Mouse (Mus musculus): ENCODE data around the gene Slc16a4. TPM values are rescaled to one million over a fixed set of nuclear protein-coding genes. Genes with fewer than 3 reads are reported as not detected.

Gene Slc16a4
- total and polyA plus RNA-seq, 3 experiments, result 0.04 to 0.65 TPM; not detected in 1

DNA sequence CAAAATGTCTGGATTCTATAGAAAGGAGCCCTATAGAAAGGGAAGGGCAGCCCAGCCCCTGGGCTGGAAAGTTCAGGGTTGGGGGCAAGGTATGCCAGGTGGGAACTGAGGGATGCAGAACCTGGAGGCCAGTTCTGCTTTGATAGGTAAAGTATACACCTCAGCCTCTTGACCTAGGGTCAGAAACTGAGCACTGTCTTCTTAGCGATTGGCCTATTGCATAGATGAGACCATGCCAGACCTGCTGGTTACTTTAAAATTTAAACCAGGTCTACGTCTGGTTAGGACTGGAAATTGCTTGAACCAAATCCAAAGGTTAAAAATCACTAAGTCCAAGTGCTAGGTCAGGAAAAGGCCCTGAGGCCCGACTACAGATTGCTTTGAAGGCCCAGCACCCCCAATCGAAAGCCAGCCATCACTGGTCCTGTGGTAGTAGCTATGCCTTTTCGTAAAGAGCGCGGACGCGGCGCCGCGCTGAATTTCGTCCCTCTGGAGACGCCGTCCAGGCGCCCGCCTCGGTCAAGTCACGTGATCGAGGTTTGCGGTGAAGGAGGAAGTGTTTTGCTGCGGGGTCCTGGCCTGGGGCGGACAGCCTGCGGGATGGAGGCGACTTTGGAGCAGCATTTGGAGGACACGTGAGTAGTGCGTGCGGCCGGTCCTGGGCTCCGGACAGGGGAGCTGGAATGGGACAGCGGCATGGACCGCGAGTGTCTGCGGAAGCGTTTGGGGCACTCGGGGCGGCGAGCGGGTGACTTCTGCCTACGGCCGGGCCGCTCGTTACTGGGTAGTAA is 12.4 kb upstream of the Slc16a4 start, which contains the start of gene Lamtor5 (continued):
- TF ChIP-seq NRF1 (IDR thresholded peaks at IDR 0.05; ENCODE audit: insufficient read depth, low read depth, low read length, poor library complexity, severe bottlenecking), result no peak
- no peak for TF ChIP-seq MAFK (IDR thresholded peaks at IDR 0.05; ENCODE audit: borderline replicate concordance, low read depth, low read length)
- peak; percentile 91 for TF ChIP-seq HCFC1 (IDR thresholded peaks at IDR 0.05; ENCODE audit: low read depth, low read length)
- peak; percentile 75 for TF ChIP-seq POLR2AphosphoS2 (IDR thresholded peaks at IDR 0.05; ENCODE audit: low read length)
- TF ChIP-seq ZC3H11A (IDR thresholded peaks at IDR 0.05; ENCODE audit: low read depth, low read length), result no peak
- no peak for TF ChIP-seq RAD21 (IDR thresholded peaks at IDR 0.05; ENCODE audit: low read depth, low read length)
- no peak for TF ChIP-seq TAL1 (IDR thresholded peaks at IDR 0.05; ENCODE audit: low read length)

DNA sequence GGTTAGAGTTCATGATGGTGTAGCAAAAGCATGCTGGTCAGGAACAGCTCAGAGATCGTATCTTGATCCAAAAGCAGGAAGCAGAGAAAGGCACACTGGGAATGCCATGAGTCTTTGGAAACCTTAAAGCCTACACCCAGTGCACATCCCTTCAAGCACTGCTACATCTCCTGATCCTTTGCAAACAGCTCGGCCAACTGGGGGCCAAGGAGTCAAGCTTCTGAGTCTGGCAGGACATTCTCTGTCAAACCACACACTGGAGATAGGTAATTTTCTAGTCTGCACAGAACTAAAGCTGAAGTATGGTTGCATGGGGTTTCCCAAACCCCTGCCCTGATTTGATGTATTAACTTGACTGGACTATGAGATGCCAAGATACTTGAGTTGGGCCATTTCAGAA is 4.9 kb upstream of the Slc16a4 start:
- Histone ChIP-seq H3K36me3 (ENCODE audit: control insufficient read depth in 1 of 2, insufficient read depth in 2 of 2, low read length in 2 of 2) (peaks cover 2% of the 10 kb centered on the region in 2 experiments; a peak in 3 of 4 replicates), H3K4me1 (ENCODE audit: control insufficient read depth in 1 of 2, insufficient read depth in 2 of 2, low read length in 2 of 2) (peaks cover 0 to 3% of the 10 kb centered on the region in 2 experiments; a peak in 2 of 4 replicates), H3K4me3 (ENCODE audit: control insufficient read depth in 1 of 2, insufficient read depth in 1 of 2, low read depth in 2 of 2, low read length in 2 of 2) (no peak overlapping the region), H3K9ac (ENCODE audit: control insufficient read depth, low read depth, low read length, poor library complexity, severe bottlenecking) (no peak overlapping the region), H3K9me3 (replicated peaks; ENCODE audit: insufficient read depth, low read length) (no peaks in the 10 kb centered on the region), H3K27ac (ENCODE audit: control insufficient read depth, low read depth, low read length) (no peak overlapping the region), H3K27me3 (ENCODE audit: control insufficient read depth in 1 of 2, insufficient read depth in 2 of 2, low read length in 2 of 2) (no peaks in the 10 kb centered on the region), H3K79me2 (ENCODE audit: control insufficient read depth, insufficient read depth, low read length, poor library complexity) (no peaks in the 10 kb centered on the region)
- DNase-seq (ENCODE audit: low read depth, low spot score), result no peak
- TF ChIP-seq ELF1 (IDR thresholded peaks at IDR 0.05; ENCODE audit: low read depth, low read length), result no peak
- no peak for TF ChIP-seq MYB (IDR thresholded peaks at IDR 0.05; ENCODE audit: low read depth, low read length)
- TF ChIP-seq RAD21 (IDR thresholded peaks at IDR 0.05; ENCODE audit: low read depth, low read length), result no peak
- no peak for TF ChIP-seq BHLHE40 (IDR thresholded peaks at IDR 0.05; ENCODE audit: borderline replicate concordance, low read depth, low read length)
- no peak for TF ChIP-seq CTCF (IDR thresholded peaks at IDR 0.05 in 2 of 3, conservative IDR thresholded peaks at IDR 0.05 in 1 of 3; ENCODE audit: control insufficient read depth in 1 of 3, insufficient read depth in 1 of 3, low read depth in 2 of 3, low read length in 3 of 3, poor library complexity in 1 of 3, severe bottlenecking in 1 of 3)
- TF ChIP-seq NELFE (IDR thresholded peaks at IDR 0.05; ENCODE audit: low read depth, low read length), result no peak
- TF ChIP-seq POLR2A (IDR thresholded peaks at IDR 0.05; ENCODE audit: control insufficient read depth in 1 of 2, insufficient read depth in 1 of 2, low read depth in 1 of 2, low read length in 2 of 2, poor library complexity in 1 of 2), result no peak
- no peak for TF ChIP-seq MAFK (IDR thresholded peaks at IDR 0.05; ENCODE audit: borderline replicate concordance, low read depth, low read length)

DNA sequence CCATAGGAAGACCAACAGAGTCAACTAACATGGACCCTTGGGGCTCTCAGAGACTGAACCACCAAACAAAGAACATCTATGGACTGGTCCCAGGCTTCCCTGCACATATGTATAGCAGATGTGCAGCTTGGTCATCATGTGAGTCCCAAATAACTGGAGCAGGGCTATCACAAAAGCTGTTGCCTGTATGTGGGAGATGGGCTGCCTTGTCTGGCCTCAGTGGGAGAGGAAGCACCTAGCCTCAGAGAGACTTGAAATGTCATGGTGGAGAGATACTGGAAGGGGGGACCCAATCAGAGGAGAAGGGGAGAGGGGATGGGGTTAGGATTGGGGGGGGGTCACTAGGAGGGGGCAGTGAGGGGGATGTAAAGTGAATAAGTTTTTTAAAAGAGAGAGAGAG is 3.7 kb upstream of the Slc16a4 start:
- Histone ChIP-seq H3K27me3 (ENCODE audit: control insufficient read depth in 1 of 2, insufficient read depth in 2 of 2, low read length in 2 of 2) (no peaks in the 10 kb centered on the region), H3K4me1 (ENCODE audit: control insufficient read depth in 1 of 2, insufficient read depth in 2 of 2, low read length in 2 of 2) (peaks cover 0 to 3% of the 10 kb centered on the region in 2 experiments; a peak in 2 of 4 replicates), H3K79me2 (ENCODE audit: control insufficient read depth, insufficient read depth, low read length, poor library complexity) (no peaks in the 10 kb centered on the region), H3K9me3 (replicated peaks; ENCODE audit: insufficient read depth, low read length) (no peaks in the 10 kb centered on the region), H3K4me3 (ENCODE audit: control insufficient read depth in 1 of 2, insufficient read depth in 1 of 2, low read depth in 2 of 2, low read length in 2 of 2) (no peak overlapping the region), H3K27ac (ENCODE audit: control insufficient read depth, low read depth, low read length) (no peak overlapping the region), H3K36me3 (ENCODE audit: control insufficient read depth in 1 of 2, insufficient read depth in 2 of 2, low read length in 2 of 2) (peaks cover 2% of the 10 kb centered on the region in 2 experiments; a peak in 2 of 4 replicates), H3K9ac (ENCODE audit: control insufficient read depth, low read depth, low read length, poor library complexity, severe bottlenecking) (no peak overlapping the region)
- DNase-seq (ENCODE audit: low read depth, low spot score), result no peak
- TF ChIP-seq ELF1 (IDR thresholded peaks at IDR 0.05; ENCODE audit: low read depth, low read length), result no peak
- no peak for TF ChIP-seq TBP (IDR thresholded peaks at IDR 0.05; ENCODE audit: low read depth, low read length)
- TF ChIP-seq GATA1 (IDR thresholded peaks at IDR 0.05; ENCODE audit: low read depth, low read length), result no peak
- no peak for TF ChIP-seq POLR2A (IDR thresholded peaks at IDR 0.05; ENCODE audit: control insufficient read depth in 1 of 2, insufficient read depth in 1 of 2, low read depth in 1 of 2, low read length in 2 of 2, poor library complexity in 1 of 2)
- no peak for TF ChIP-seq E2F4 (IDR thresholded peaks at IDR 0.05; ENCODE audit: borderline replicate concordance, low read depth, low read length)
- no peak for TF ChIP-seq UBTF (IDR thresholded peaks at IDR 0.05; ENCODE audit: borderline replicate concordance, insufficient read depth, low read depth, low read length)
- no peak for TF ChIP-seq POLR2AphosphoS5 (IDR thresholded peaks at IDR 0.05; ENCODE audit: borderline replicate concordance, low read depth, low read length)
- TF ChIP-seq USF2 (IDR thresholded peaks at IDR 0.05; ENCODE audit: borderline replicate concordance in 1 of 2, insufficient read depth in 1 of 2, low read depth in 1 of 2, low read length in 2 of 2), result no peak
- no peak for TF ChIP-seq CTCF (IDR thresholded peaks at IDR 0.05 in 2 of 3, conservative IDR thresholded peaks at IDR 0.05 in 1 of 3; ENCODE audit: control insufficient read depth in 1 of 3, insufficient read depth in 1 of 3, low read depth in 2 of 3, low read length in 3 of 3, poor library complexity in 1 of 3, severe bottlenecking in 1 of 3)
- TF ChIP-seq USF1 (IDR thresholded peaks at IDR 0.05; ENCODE audit: low read depth, low read length), result no peak
- no peak for TF ChIP-seq POLR2AphosphoS2 (IDR thresholded peaks at IDR 0.05; ENCODE audit: low read length)
- no peak for TF ChIP-seq SMC3 (IDR thresholded peaks at IDR 0.05; ENCODE audit: low read depth, low read length)
- TF ChIP-seq RAD21 (IDR thresholded peaks at IDR 0.05; ENCODE audit: low read depth, low read length), result no peak
- no peak for TF ChIP-seq MYB (IDR thresholded peaks at IDR 0.05; ENCODE audit: low read depth, low read length)
- no peak for TF ChIP-seq MXI1 (IDR thresholded peaks at IDR 0.05; ENCODE audit: low read depth, low read length)

Measured in MEL (cell line).